Comparison of ENCODE assay signal across 12 mouse cellular contexts in genomic region chr5:136014877-136015276, GRCm38 (mm10). TPM values are rescaled to one million over a fixed set of nuclear protein-coding genes. Genes with fewer than 3 reads are reported as not detected.
A peak's percentile ranks its signal among the peaks of the same experiment; 100 is the strongest.
DNase-seq lines count a peak whose midpoint lies in the region; ATAC-seq lines count a peak whose summit lies in the region.
"Had no signal": no experiment of that assay in that cellular context is flagged by ENCODE, and none has a peak within 500 bp of the region (broad histone marks: within the 10 kb centered on the region; RNA-seq: fewer than 3 reads in every experiment).

No protein-coding gene starts in this region.

- ATAC-seq in limb, embryonic 15.5 days (ENCODE audit: insufficient number of reproducible peaks, low FRiP score, low TSS enrichment, low read depth), result no peak
- ATAC-seq in megakaryocyte, adult 5-6 weeks (ENCODE audit: poor library complexity, severe bottlenecking), result peak; percentile 59
- no peak for ATAC-seq in midbrain, embryonic 15.5 days (replicated peaks)
- ATAC-seq: inflammation-experienced regulatory T-cells, adult 6 months had no signal

- no peak overlapping the region for H3K4me2 ChIP-seq in limb, embryonic 15.5 days
- no peak overlapping the region for H3K4me2 ChIP-seq in midbrain, embryonic 15.5 days

- H3K4me3 ChIP-seq in limb, embryonic 15.5 days, result no peak overlapping the region
- no peak overlapping the region for H3K4me3 ChIP-seq in limb, embryonic 10.5 days
- no peak overlapping the region for H3K4me3 ChIP-seq in midbrain, embryonic 15.5 days

- peaks cover 48% of the 10 kb centered on the region for H3K36me3 ChIP-seq in limb, embryonic 15.5 days
- peaks cover 74% of the 10 kb centered on the region for H3K36me3 ChIP-seq in limb, embryonic 10.5 days
- peaks cover 20% of the 10 kb centered on the region; the same call in 1 of the 2 replicates for H3K36me3 ChIP-seq in midbrain, embryonic 15.5 days (replicated peaks)

- 87% methylated on average over 10 of the region's 10 CpGs for WGBS in limb, embryonic 15.5 days
- WGBS in limb, embryonic 10.5 days, result 90% methylated on average over 10 of the region's 10 CpGs
- 80% methylated on average over 10 of the region's 10 CpGs for WGBS in midbrain, embryonic 15.5 days

- intact Hi-C loops in heart, postnatal 10 days (cut with DNase I), result no loop called here
- intact Hi-C loops in left cerebral cortex, postnatal 25 days (cut with DNase I), result no loop called here

- no peaks in the 10 kb centered on the region for H3K9me3 ChIP-seq in limb, embryonic 15.5 days
- H3K9me3 ChIP-seq in limb, embryonic 10.5 days (replicated peaks), result no peaks in the 10 kb centered on the region
- H3K9me3 ChIP-seq in midbrain, embryonic 15.5 days, result no peaks in the 10 kb centered on the region

- H3K4me1 ChIP-seq in limb, embryonic 15.5 days, result peaks cover 33% of the 10 kb centered on the region
- H3K4me1 ChIP-seq in limb, embryonic 10.5 days, result no peaks in the 10 kb centered on the region
- H3K4me1 ChIP-seq in midbrain, embryonic 15.5 days, result peaks cover 5% of the 10 kb centered on the region

- H3K27me3 ChIP-seq in limb, embryonic 15.5 days, result no peaks in the 10 kb centered on the region
- H3K27me3 ChIP-seq in limb, embryonic 10.5 days (ENCODE audit: low read depth, poor library complexity, severe bottlenecking), result no peaks in the 10 kb centered on the region
- no peaks in the 10 kb centered on the region for H3K27me3 ChIP-seq in midbrain, embryonic 15.5 days (replicated peaks)

- H3K9ac ChIP-seq in limb, embryonic 15.5 days, result no peak overlapping the region
- H3K9ac ChIP-seq in midbrain, embryonic 15.5 days, result no peak overlapping the region

- peak overlapping the region; percentile 85 for H3K27ac ChIP-seq in limb, embryonic 15.5 days
- H3K27ac ChIP-seq in limb, embryonic 10.5 days, result no peak overlapping the region
- no peak overlapping the region for H3K27ac ChIP-seq in midbrain, embryonic 15.5 days

- DNase-seq in limb, embryonic 10.5 days (ENCODE audit: low spot score), result no peak
- peak; percentile 46 for DNase-seq in adipocyte (ENCODE audit: low spot score)
- DNase-seq in heart, postnatal 10 days, result peak; percentile 54 to 60
- no peak for DNase-seq in thymus, postnatal 14 days
- DNase-seq in left cerebral cortex, postnatal 25 days (ENCODE audit: low spot score in 2 of 2), result no peak
- DNase-seq: midbrain, embryonic 14.5 days; thymus, postnatal 25 days had no signal

RNA-seq across cellular contexts. Expression of gene Dtx2, which starts 20.3 kb away (rescaled TPM):
- 35.5 and 36.2 TPM in 2 replicates for polyA plus RNA-seq in limb, embryonic 15.5 days (2015; fragmentation: Nextera tagmentation; extraction: Ambion mirVana)
- 41.5 and 42.3 TPM in 2 replicates for polyA plus RNA-seq in limb, embryonic 10.5 days (2016; fragmentation: Nextera tagmentation; extraction: Ambion mirVana)
- total RNA-seq in heart, postnatal 10 days (2021), result 10 to 100 TPM in 1 of 2 experiments, 1 to 10 TPM in 1; 9.5 to 10.7 TPM
- 26.3 and 30.3 TPM in 2 replicates for total RNA-seq in megakaryocyte, adult 5-6 weeks (2015)
- 10.9 and 12.4 TPM in 2 replicates for total RNA-seq in megakaryocyte, adult 5-6 weeks (2017)
- 26.8 and 27.5 TPM in 2 replicates for polyA plus RNA-seq in midbrain, embryonic 15.5 days (2015; fragmentation: Nextera tagmentation; extraction: Ambion mirVana)
- 1 to 10 TPM; 8.5 to 8.7 TPM for total RNA-seq in left cerebral cortex, postnatal 25 days (2021)

RNA-seq across cellular contexts. Expression of gene Upk3b, which starts 23.4 kb away (rescaled TPM):
- polyA plus RNA-seq in limb, embryonic 15.5 days (2015; fragmentation: Nextera tagmentation; extraction: Ambion mirVana), result 9.1 and 10.9 TPM in 2 replicates
- polyA plus RNA-seq in limb, embryonic 10.5 days (2016; fragmentation: Nextera tagmentation; extraction: Ambion mirVana), result 1.5 and 5.5 TPM in 2 replicates
- total RNA-seq in heart, postnatal 10 days (2021), result 10 to 100 TPM; 18.0 to 32.2 TPM
- total RNA-seq in megakaryocyte, adult 5-6 weeks (2015), result not detected in 2 replicates
- not detected in 2 replicates for total RNA-seq in megakaryocyte, adult 5-6 weeks (2017)
- not detected in 2 replicates for polyA plus RNA-seq in midbrain, embryonic 15.5 days (2015; fragmentation: Nextera tagmentation; extraction: Ambion mirVana)
- total RNA-seq in left cerebral cortex, postnatal 25 days (2021), result not detected
- polyA plus RNA-seq: cortical plate, adult 2 months; midbrain, embryonic 14.5 days had no signal

RNA-seq across cellular contexts. Expression of gene Zp3, which starts 35.0 kb away (rescaled TPM):
- 0.17 and 0.44 TPM in 2 replicates for polyA plus RNA-seq in limb, embryonic 15.5 days (2015; fragmentation: Nextera tagmentation; extraction: Ambion mirVana)
- polyA plus RNA-seq in limb, embryonic 10.5 days (2016; fragmentation: Nextera tagmentation; extraction: Ambion mirVana), result not detected in 2 replicates
- total RNA-seq in heart, postnatal 10 days (2021), result not detected
- total RNA-seq in megakaryocyte, adult 5-6 weeks (2015), result 0.20 TPM in 1 of 2 replicates, not detected in the other
- not detected in 2 replicates for total RNA-seq in megakaryocyte, adult 5-6 weeks (2017)
- 0.17 and 0.21 TPM in 2 replicates for polyA plus RNA-seq in midbrain, embryonic 15.5 days (2015; fragmentation: Nextera tagmentation; extraction: Ambion mirVana)
- total RNA-seq in left cerebral cortex, postnatal 25 days (2021), result not detected
- polyA plus RNA-seq: cortical plate, adult 2 months; inflammation-experienced regulatory T-cells, adult 6 months; midbrain, embryonic 14.5 days had no signal

RNA-seq across cellular contexts. Expression of gene Upk3bl, which starts 39.4 kb away (rescaled TPM):
- 58.9 and 59.3 TPM in 2 replicates for polyA plus RNA-seq in limb, embryonic 15.5 days (2015; fragmentation: Nextera tagmentation; extraction: Ambion mirVana)
- 3.5 and 4.9 TPM in 2 replicates for polyA plus RNA-seq in limb, embryonic 10.5 days (2016; fragmentation: Nextera tagmentation; extraction: Ambion mirVana)
- total RNA-seq in heart, postnatal 10 days (2021), result not detected
- total RNA-seq in megakaryocyte, adult 5-6 weeks (2015), result not detected in 2 replicates
- total RNA-seq in megakaryocyte, adult 5-6 weeks (2017), result not detected in 2 replicates
- not detected in 2 replicates for polyA plus RNA-seq in midbrain, embryonic 15.5 days (2015; fragmentation: Nextera tagmentation; extraction: Ambion mirVana)
- total RNA-seq in left cerebral cortex, postnatal 25 days (2021), result not detected
- polyA plus RNA-seq: inflammation-experienced regulatory T-cells, adult 6 months; midbrain, embryonic 14.5 days had no signal

RNA-seq across cellular contexts. Expression of gene Ssc4d, which starts 40.5 kb away (rescaled TPM):
- 2.0 and 2.1 TPM in 2 replicates for polyA plus RNA-seq in limb, embryonic 15.5 days (2015; fragmentation: Nextera tagmentation; extraction: Ambion mirVana)
- polyA plus RNA-seq in limb, embryonic 10.5 days (2016; fragmentation: Nextera tagmentation; extraction: Ambion mirVana), result 3.3 and 4.1 TPM in 2 replicates
- total RNA-seq in heart, postnatal 10 days (2021), result 1 to 10 TPM in 1 of 2 experiments, under 1 TPM in 1; 0.43 to 1.4 TPM
- 17.1 and 19.9 TPM in 2 replicates for total RNA-seq in megakaryocyte, adult 5-6 weeks (2015)
- 6.0 and 7.4 TPM in 2 replicates for total RNA-seq in megakaryocyte, adult 5-6 weeks (2017)
- 1.4 and 2.2 TPM in 2 replicates for polyA plus RNA-seq in midbrain, embryonic 15.5 days (2015; fragmentation: Nextera tagmentation; extraction: Ambion mirVana)
- total RNA-seq in left cerebral cortex, postnatal 25 days (2021), result 1 to 10 TPM; 2.0 to 2.3 TPM

Comparison
In these comparisons a context has a peak if more than half of its experiments do, and no peak if none do; other contexts are left out.
1. DNase-seq: peak in adipocyte (single experiment) and heart, postnatal 10 days (2 of 2); none in limb, embryonic 10.5 days (single experiment), thymus, postnatal 14 days (single experiment) and left cerebral cortex, postnatal 25 days (0 of 2).
2. RNA of gene Upk3b, which starts 23.4 kb away (total RNA-seq): 18.0 to 32.2 TPM in heart, postnatal 10 days; not detected in left cerebral cortex, postnatal 25 days and not detected in megakaryocyte, adult 5-6 weeks; every median in the first group is over 10 times any median in the second.